Mouse (Mus musculus): Measurements from ENCODE around the gene Nxnl2.

- TF ChIP-seq EP300 (IDR thresholded peaks at IDR 0.05): no peak
- TF ChIP-seq CTCF (IDR thresholded peaks at IDR 0.05): no peak
Observed at GRCm38 (mm10) chr13:51184896-51185295, 14.1 kb downstream of the Nxnl2 start.
